Mouse (Mus musculus): ENCODE data around the gene Smco4. TPM values are rescaled to one million over a fixed set of nuclear protein-coding genes. Genes with fewer than 3 reads are reported as not detected.
A peak's percentile ranks its signal among the peaks of the same experiment; 100 is the strongest.

Smco4 gene
- polyA plus RNA-seq, 1 experiment from 2014 or later = 1.3 TPM

GRCm38 (mm10) chr9:15529275-15529964, 36.2 kb downstream of the Smco4 start:
- DNase-seq = peak; percentile 56
- Histone ChIP-seq H3K27ac (replicated peaks; ENCODE audit: low read depth, low read length) (no peak overlapping the region), H3K9me3 (ENCODE audit: control insufficient read depth, low read length) (no peaks in the 10 kb centered on the region), H3K27me3 (ENCODE audit: control insufficient read depth, insufficient read depth, low read length) (no peaks in the 10 kb centered on the region), H3K4me3 (replicated peaks; ENCODE audit: low read depth, low read length) (no peak overlapping the region), H3K9ac (replicated peaks; ENCODE audit: low read length) (no peak overlapping the region), H3K4me2 (ENCODE audit: low read length) (no peak overlapping the region), H3K4me1 (ENCODE audit: control insufficient read depth, insufficient read depth, low read length) (peaks cover 9% of the 10 kb centered on the region; the same call in 1 of the 2 replicates), H3K36me3 (ENCODE audit: control insufficient read depth, insufficient read depth, low read length) (no peaks in the 10 kb centered on the region)
- ATAC-seq (ENCODE audit: low FRiP score, low TSS enrichment) = peak; percentile 26; the same call in 1 of the 2 replicates
- WGBS = 62% methylated on average over 8 of the region's 8 CpGs

GRCm38 (mm10) chr9:15529965-15530320, 36.7 kb downstream of the Smco4 start:
- WGBS = 92% methylated on average over 2 of the region's 2 CpGs
- H3K4me3 ChIP-seq (replicated peaks; ENCODE audit: low read depth, low read length) = no peak overlapping the region
- no peak overlapping the region for H3K9ac ChIP-seq (replicated peaks; ENCODE audit: low read length)
- H3K27ac ChIP-seq (replicated peaks; ENCODE audit: low read depth, low read length) = no peak overlapping the region
- DNase-seq (no peak), ATAC-seq (ENCODE audit: low FRiP score, low TSS enrichment) (no peak)
- no peaks in the 10 kb centered on the region for H3K27me3 ChIP-seq (ENCODE audit: control insufficient read depth, insufficient read depth, low read length)
- H3K4me2 ChIP-seq (ENCODE audit: low read length) = no peak overlapping the region
- H3K9me3 ChIP-seq (ENCODE audit: control insufficient read depth, low read length) = no peaks in the 10 kb centered on the region
- H3K36me3 ChIP-seq (ENCODE audit: control insufficient read depth, insufficient read depth, low read length) = no peaks in the 10 kb centered on the region
- peaks cover 9% of the 10 kb centered on the region; the same call in 1 of the 2 replicates for H3K4me1 ChIP-seq (ENCODE audit: control insufficient read depth, insufficient read depth, low read length)

- Histone ChIP-seq H3K27ac (replicated peaks; ENCODE audit: low read depth, low read length) (no peak overlapping the region), H3K27me3 (ENCODE audit: control insufficient read depth, insufficient read depth, low read length) (no peaks in the 10 kb centered on the region), H3K4me3 (replicated peaks; ENCODE audit: low read depth, low read length) (no peak overlapping the region), H3K36me3 (ENCODE audit: control insufficient read depth, insufficient read depth, low read length) (no peaks in the 10 kb centered on the region), H3K4me1 (ENCODE audit: control insufficient read depth, insufficient read depth, low read length) (peaks cover 9% of the 10 kb centered on the region; the same call in 1 of the 2 replicates), H3K9me3 (ENCODE audit: control insufficient read depth, low read length) (no peaks in the 10 kb centered on the region), H3K9ac (replicated peaks; ENCODE audit: low read length) (no peak overlapping the region), H3K4me2 (ENCODE audit: low read length) (no peak overlapping the region)
- no peak for DNase-seq
- 88% methylated on average over 5 of the region's 5 CpGs for WGBS
- ATAC-seq (ENCODE audit: low FRiP score, low TSS enrichment) = no peak
Observed at GRCm38 (mm10) chr9:15531204-15531603, 38.0 kb downstream of the Smco4 start.

GRCm38 (mm10) chr9:15533336-15534070, 40.3 kb downstream of the Smco4 start:
- no peak for DNase-seq
- Histone ChIP-seq H3K4me1 (ENCODE audit: control insufficient read depth, insufficient read depth, low read length) (peaks cover 9% of the 10 kb centered on the region; the same call in 1 of the 2 replicates), H3K4me2 (ENCODE audit: low read length) (no peak overlapping the region), H3K27me3 (ENCODE audit: control insufficient read depth, insufficient read depth, low read length) (no peaks in the 10 kb centered on the region), H3K4me3 (replicated peaks; ENCODE audit: low read depth, low read length) (no peak overlapping the region), H3K36me3 (ENCODE audit: control insufficient read depth, insufficient read depth, low read length) (no peaks in the 10 kb centered on the region), H3K9ac (replicated peaks; ENCODE audit: low read length) (no peak overlapping the region), H3K9me3 (ENCODE audit: control insufficient read depth, low read length) (no peaks in the 10 kb centered on the region), H3K27ac (replicated peaks; ENCODE audit: low read depth, low read length) (no peak overlapping the region)
- no peak for ATAC-seq (ENCODE audit: low FRiP score, low TSS enrichment)
- 77% methylated on average over 11 of the region's 11 CpGs for WGBS

GRCm38 (mm10) chr9:15534110-15534509, 40.9 kb downstream of the Smco4 start:
- no peak overlapping the region for H3K4me3 ChIP-seq (replicated peaks; ENCODE audit: low read depth, low read length)
- H3K36me3 ChIP-seq (ENCODE audit: control insufficient read depth, insufficient read depth, low read length) = no peaks in the 10 kb centered on the region

GRCm38 (mm10) chr9:15535418-15535817, 42.2 kb downstream of the Smco4 start:
- DNase-seq (no peak), ATAC-seq (ENCODE audit: low FRiP score, low TSS enrichment) (no peak)
- Histone ChIP-seq H3K36me3 (ENCODE audit: control insufficient read depth, insufficient read depth, low read length) (no peaks in the 10 kb centered on the region), H3K27ac (replicated peaks; ENCODE audit: low read depth, low read length) (no peak overlapping the region), H3K4me1 (ENCODE audit: control insufficient read depth, insufficient read depth, low read length) (no peaks in the 10 kb centered on the region), H3K9ac (replicated peaks; ENCODE audit: low read length) (no peak overlapping the region), H3K4me3 (replicated peaks; ENCODE audit: low read depth, low read length) (no peak overlapping the region), H3K4me2 (ENCODE audit: low read length) (no peak overlapping the region), H3K27me3 (ENCODE audit: control insufficient read depth, insufficient read depth, low read length) (no peaks in the 10 kb centered on the region), H3K9me3 (ENCODE audit: control insufficient read depth, low read length) (no peaks in the 10 kb centered on the region)
- 50% methylated on average over 5 of the region's 5 CpGs for WGBS

More at GRCm38 (mm10) chr9:15534110-15534509, 40.9 kb downstream of the Smco4 start:
- Histone ChIP-seq H3K27me3 (ENCODE audit: control insufficient read depth, insufficient read depth, low read length) (no peaks in the 10 kb centered on the region), H3K4me1 (ENCODE audit: control insufficient read depth, insufficient read depth, low read length) (peaks cover 5% of the 10 kb centered on the region; the same call in 1 of the 2 replicates), H3K27ac (replicated peaks; ENCODE audit: low read depth, low read length) (no peak overlapping the region), H3K9me3 (ENCODE audit: control insufficient read depth, low read length) (no peaks in the 10 kb centered on the region), H3K9ac (replicated peaks; ENCODE audit: low read length) (no peak overlapping the region), H3K4me2 (ENCODE audit: low read length) (no peak overlapping the region)
- ATAC-seq (ENCODE audit: low FRiP score, low TSS enrichment) = no peak
- DNase-seq = no peak
- 96% methylated on average over 2 of the region's 2 CpGs for WGBS

GRCm38 (mm10) chr9:15536861-15537426, 43.7 kb downstream of the Smco4 start:
- WGBS = 90% methylated on average over 5 of the region's 5 CpGs
- Histone ChIP-seq H3K4me1 (ENCODE audit: control insufficient read depth, insufficient read depth, low read length) (no peaks in the 10 kb centered on the region), H3K4me2 (ENCODE audit: low read length) (no peak overlapping the region), H3K27ac (replicated peaks; ENCODE audit: low read depth, low read length) (no peak overlapping the region), H3K27me3 (ENCODE audit: control insufficient read depth, insufficient read depth, low read length) (no peaks in the 10 kb centered on the region), H3K36me3 (ENCODE audit: control insufficient read depth, insufficient read depth, low read length) (no peaks in the 10 kb centered on the region), H3K4me3 (replicated peaks; ENCODE audit: low read depth, low read length) (no peak overlapping the region), H3K9me3 (ENCODE audit: control insufficient read depth, low read length) (no peaks in the 10 kb centered on the region), H3K9ac (replicated peaks; ENCODE audit: low read length) (no peak overlapping the region)
- ATAC-seq (ENCODE audit: low FRiP score, low TSS enrichment) (no peak), DNase-seq (no peak)

- H3K9ac ChIP-seq (replicated peaks; ENCODE audit: low read length) = no peak overlapping the region
- H3K4me1 ChIP-seq (ENCODE audit: control insufficient read depth, insufficient read depth, low read length) = no peaks in the 10 kb centered on the region
- ATAC-seq (ENCODE audit: low FRiP score, low TSS enrichment) = no peak
- no peaks in the 10 kb centered on the region for H3K36me3 ChIP-seq (ENCODE audit: control insufficient read depth, insufficient read depth, low read length)
- no peaks in the 10 kb centered on the region for H3K9me3 ChIP-seq (ENCODE audit: control insufficient read depth, low read length)
- no peak for DNase-seq
- no peak overlapping the region for H3K4me2 ChIP-seq (ENCODE audit: low read length)
- H3K4me3 ChIP-seq (replicated peaks; ENCODE audit: low read depth, low read length) = no peak overlapping the region
- H3K27me3 ChIP-seq (ENCODE audit: control insufficient read depth, insufficient read depth, low read length) = no peaks in the 10 kb centered on the region
- 93% methylated on average over 3 of the region's 3 CpGs for WGBS
- no peak overlapping the region for H3K27ac ChIP-seq (replicated peaks; ENCODE audit: low read depth, low read length)
Observed at GRCm38 (mm10) chr9:15537455-15538048, 44.3 kb downstream of the Smco4 start.
